Mouse (Mus musculus) layer of hippocampus, postnatal 10 days (tissue): ENCODE data around the gene Adat2. TPM values are rescaled to one million over a fixed set of nuclear protein-coding genes. Genes with fewer than 3 reads are reported as not detected.

ENCODE experiments used
- DNase-seq, 2 experiments: peaks; one replicate each; pipeline ENCODE4 v3.0.0; 2021; ENCODE audit warnings: low spot score in 2 of 2
- long read RNA-seq: library from polyadenylated mRNA; stranded (forward); transcript quantifications from one replicate; pipeline ENCODE4 v2.0.0, GENCODE M21; 2023
- total RNA-seq, 2 experiments: library from RNA; stranded (reverse); gene quantifications; 2 replicates each; pipeline ENCODE4 v1.2.3; 2021

The Adat2 gene
- 1 to 10 TPM; 8.8 to 9.4 TPM for total RNA-seq
- long read RNA-seq, partial matches to known transcripts = 0 of 4 reads
- long read RNA-seq, other reads (novel, unspliced or antisense) = 1 of 4 reads

GRCm38 (mm10) chr10:13552646-13553497 lies at the start of gene Adat2, which contains the start of gene Pex3:
Gene Adat2, plus strand, starts transcription at chr10:13552894.
Gene Pex3, minus strand, starts transcription at chr10:13553142.
- DNase-seq = peak; percentile 93 to 94

GRCm38 (mm10) chr10:13521857-13522256 lies 30.8 kb upstream of the Adat2 start:
- DNase-seq = no peak

GRCm38 (mm10) chr10:13528155-13528554 lies 24.5 kb upstream of the Adat2 start:
- no peak for DNase-seq

- no peak for DNase-seq
These were observed 17.9 kb upstream of the Adat2 start for GRCm38 (mm10) chr10:13534751-13535150.

GRCm38 (mm10) chr10:13536706-13537105 lies 16.0 kb upstream of the Adat2 start:
- DNase-seq = no peak

- no peak for DNase-seq
These were observed 12.8 kb upstream of the Adat2 start for GRCm38 (mm10) chr10:13539769-13540333.

- DNase-seq = no peak
These were observed 11.0 kb upstream of the Adat2 start for GRCm38 (mm10) chr10:13541721-13542120.

- no peak for DNase-seq
These were observed 848 bp downstream of the Adat2 start for GRCm38 (mm10) chr10:13553498-13553985.

GRCm38 (mm10) chr10:13554316-13554715 lies 1.6 kb downstream of the Adat2 start:
- no peak for DNase-seq

GRCm38 (mm10) chr10:13560014-13560674 lies 7.5 kb downstream of the Adat2 start:
- DNase-seq = no peak

GRCm38 (mm10) chr10:13564364-13565079 lies 11.8 kb downstream of the Adat2 start:
- DNase-seq = peak; percentile 76 to 85

GRCm38 (mm10) chr10:13565080-13565448 lies 12.4 kb downstream of the Adat2 start:
- DNase-seq = no peak

GRCm38 (mm10) chr10:13566393-13566792 lies 13.7 kb downstream of the Adat2 start:
- DNase-seq = no peak

- no peak for DNase-seq
These were observed 17.1 kb downstream of the Adat2 start for GRCm38 (mm10) chr10:13569818-13570217.

- no peak for DNase-seq
These were observed 18.2 kb downstream of the Adat2 start for GRCm38 (mm10) chr10:13570697-13571538.

GRCm38 (mm10) chr10:13572003-13572402 lies 19.3 kb downstream of the Adat2 start:
- no peak for DNase-seq

- no peak for DNase-seq
These were observed 19.7 kb downstream of the Adat2 start for GRCm38 (mm10) chr10:13572410-13572809.

- DNase-seq = no peak
These were observed 24.4 kb downstream of the Adat2 start for GRCm38 (mm10) chr10:13577123-13577522.

GRCm38 (mm10) chr10:13587914-13588313 lies 35.2 kb downstream of the Adat2 start:
- peak in 1 of 2 experiments; percentile 5 for DNase-seq

- no peak for DNase-seq
These were observed 39.5 kb downstream of the Adat2 start for GRCm38 (mm10) chr10:13592196-13592595.
